Mouse (Mus musculus): ENCODE measurements around the gene 4931409K22Rik. TPM values are rescaled to one million over a fixed set of nuclear protein-coding genes. Genes with fewer than 3 reads are reported as not detected.

Gene 4931409K22Rik
- polyA plus RNA-seq, 1 experiment from 2014 or later, result 0.26 TPM

DNA sequence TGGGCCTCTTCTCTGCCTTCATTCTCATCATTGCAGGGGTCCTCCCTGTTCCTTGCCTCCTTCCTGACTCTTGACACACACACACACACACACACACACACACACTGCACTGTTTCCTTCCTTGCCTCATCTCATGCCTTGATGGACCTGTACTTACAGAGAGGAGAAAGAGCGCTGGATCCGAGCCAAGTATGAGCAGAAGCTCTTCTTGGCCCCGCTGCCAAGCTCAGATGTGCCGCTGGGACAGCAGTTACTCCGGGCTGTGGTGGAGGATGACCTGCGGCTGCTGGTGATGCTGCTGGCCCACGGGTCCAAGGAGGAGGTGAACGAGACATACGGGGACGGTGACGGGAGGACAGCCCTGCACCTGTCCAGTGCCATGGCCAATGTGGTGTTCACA lies 55.8 kb downstream of the 4931409K22Rik start:
- Histone ChIP-seq H3K9me3 (ENCODE audit: control insufficient read depth, low read length) (no peaks in the 10 kb centered on the region), H3K4me2 (replicated peaks; ENCODE audit: low read depth, low read length) (no peak overlapping the region), H3K4me3 (ENCODE audit: low read length) (no peak overlapping the region), H3K9ac (ENCODE audit: low read depth, low read length) (no peak overlapping the region), H3K36me3 (ENCODE audit: control insufficient read depth, insufficient read depth, low read length) (peaks cover 51% of the 10 kb centered on the region), H3K27ac (ENCODE audit: low read depth, low read length) (no peak overlapping the region), H3K27me3 (ENCODE audit: control insufficient read depth, insufficient read depth, low read length) (peaks cover 6% of the 10 kb centered on the region; the same call in 1 of the 2 replicates), H3K4me1 (ENCODE audit: control insufficient read depth, insufficient read depth, low read length) (peaks cover 2% of the 10 kb centered on the region; the same call in 1 of the 2 replicates)
- 90% methylated on average over 11 of the region's 11 CpGs for WGBS
- ATAC-seq (ENCODE audit: low FRiP score, low TSS enrichment), result no peak

- Histone ChIP-seq H3K4me3 (ENCODE audit: low read length) (no peak overlapping the region), H3K9me3 (ENCODE audit: control insufficient read depth, low read length) (no peaks in the 10 kb centered on the region), H3K36me3 (ENCODE audit: control insufficient read depth, insufficient read depth, low read length) (peaks cover 65% of the 10 kb centered on the region), H3K9ac (ENCODE audit: low read depth, low read length) (no peak overlapping the region), H3K4me2 (replicated peaks; ENCODE audit: low read depth, low read length) (no peak overlapping the region), H3K27me3 (ENCODE audit: control insufficient read depth, insufficient read depth, low read length) (no peaks in the 10 kb centered on the region), H3K4me1 (ENCODE audit: control insufficient read depth, insufficient read depth, low read length) (peaks cover 2% of the 10 kb centered on the region; the same call in 1 of the 2 replicates), H3K27ac (ENCODE audit: low read depth, low read length) (no peak overlapping the region)
- WGBS, result 29% methylated on average over 10 of the region's 10 CpGs
- ATAC-seq (ENCODE audit: low FRiP score, low TSS enrichment), result 0 out of 2 replicates have a peak, but pooled peaks have one; percentile 3
These were observed 57.5 kb downstream of the 4931409K22Rik start for GRCm38 (mm10) chr5:24499113-24499512.

- no peaks in the 10 kb centered on the region for H3K9me3 ChIP-seq (ENCODE audit: control insufficient read depth, low read length)
- 72% methylated on average over 12 of the region's 12 CpGs for WGBS
- H3K27me3 ChIP-seq (ENCODE audit: control insufficient read depth, insufficient read depth, low read length), result no peaks in the 10 kb centered on the region
- no peak overlapping the region for H3K27ac ChIP-seq (ENCODE audit: low read depth, low read length)
- H3K4me1 ChIP-seq (ENCODE audit: control insufficient read depth, insufficient read depth, low read length), result peaks cover 2% of the 10 kb centered on the region; the same call in 1 of the 2 replicates
- no peak overlapping the region for H3K9ac ChIP-seq (ENCODE audit: low read depth, low read length)
- ATAC-seq (ENCODE audit: low FRiP score, low TSS enrichment), result no peak
- no peak overlapping the region for H3K4me2 ChIP-seq (replicated peaks; ENCODE audit: low read depth, low read length)
- H3K36me3 ChIP-seq (ENCODE audit: control insufficient read depth, insufficient read depth, low read length), result peaks cover 78% of the 10 kb centered on the region
- H3K4me3 ChIP-seq (ENCODE audit: low read length), result no peak overlapping the region
These were observed 59.1 kb downstream of the 4931409K22Rik start for GRCm38 (mm10) chr5:24497526-24497925.

- H3K27ac ChIP-seq (ENCODE audit: low read depth, low read length), result no peak overlapping the region
These were observed 59.9 kb downstream of the 4931409K22Rik start for GRCm38 (mm10) chr5:24496756-24497155.

GRCm38 (mm10) chr5:24495019-24495418 lies 61.6 kb downstream of the 4931409K22Rik start:
- Histone ChIP-seq H3K9ac (ENCODE audit: low read depth, low read length) (no peak overlapping the region), H3K27me3 (ENCODE audit: control insufficient read depth, insufficient read depth, low read length) (no peaks in the 10 kb centered on the region), H3K9me3 (ENCODE audit: control insufficient read depth, low read length) (no peaks in the 10 kb centered on the region), H3K36me3 (ENCODE audit: control insufficient read depth, insufficient read depth, low read length) (peaks cover 78% of the 10 kb centered on the region), H3K4me2 (replicated peaks; ENCODE audit: low read depth, low read length) (no peak overlapping the region), H3K4me1 (ENCODE audit: control insufficient read depth, insufficient read depth, low read length) (peaks cover 2% of the 10 kb centered on the region; the same call in 1 of the 2 replicates), H3K4me3 (ENCODE audit: low read length) (no peak overlapping the region), H3K27ac (ENCODE audit: low read depth, low read length) (no peak overlapping the region)
- 92% methylated on average over 15 of the region's 15 CpGs for WGBS
- ATAC-seq (ENCODE audit: low FRiP score, low TSS enrichment), result no peak

More at GRCm38 (mm10) chr5:24496756-24497155, 59.9 kb downstream of the 4931409K22Rik start:
- Histone ChIP-seq H3K4me2 (replicated peaks; ENCODE audit: low read depth, low read length) (no peak overlapping the region), H3K36me3 (ENCODE audit: control insufficient read depth, insufficient read depth, low read length) (peaks cover 79% of the 10 kb centered on the region), H3K4me3 (ENCODE audit: low read length) (no peak overlapping the region), H3K4me1 (ENCODE audit: control insufficient read depth, insufficient read depth, low read length) (peaks cover 2% of the 10 kb centered on the region; the same call in 1 of the 2 replicates), H3K27me3 (ENCODE audit: control insufficient read depth, insufficient read depth, low read length) (no peaks in the 10 kb centered on the region), H3K9ac (ENCODE audit: low read depth, low read length) (no peak overlapping the region), H3K9me3 (ENCODE audit: control insufficient read depth, low read length) (no peaks in the 10 kb centered on the region)
- 67% methylated on average over 6 of the region's 6 CpGs for WGBS
- no peak for ATAC-seq (ENCODE audit: low FRiP score, low TSS enrichment)

MicroRNA genes within 50 kb of the gene (microRNA counts, 519-probe panel; counts per million panel counts)
- microRNA mmu-miR-671-3p, result not detected
- microRNA mmu-miR-671-5p, result not detected

Small RNAs within 50 kb of the gene (microRNA-seq; reads per million reads assigned to microRNA genes)
- gene Mir671, result 498 reads per million, percentile 73 among the genes with 10 or more reads in this experiment

Other genes with a start within 250 kb of the 4931409K22Rik start
- 4.6 and 5.7 TPM in 2 replicates for gene Kcnh2, start 205.2 kb downstream of the 4931409K22Rik start, polyA plus RNA-seq (2014; fragmentation: Nextera tagmentation; extraction: Ambion mirVana)
- 6.3 and 12.0 TPM in 2 replicates for gene Nos3, start 192.0 kb downstream of the 4931409K22Rik start, polyA plus RNA-seq (2014; fragmentation: Nextera tagmentation; extraction: Ambion mirVana)
- gene Atg9b, start 164.7 kb downstream of the 4931409K22Rik start, polyA plus RNA-seq (2014; fragmentation: Nextera tagmentation; extraction: Ambion mirVana), result 1.1 and 1.3 TPM in 2 replicates
- 44.9 and 55.0 TPM in 2 replicates for gene Abcb8, start 163.1 kb downstream of the 4931409K22Rik start, polyA plus RNA-seq (2014; fragmentation: Nextera tagmentation; extraction: Ambion mirVana)
- gene Asic3, start 143.4 kb downstream of the 4931409K22Rik start, polyA plus RNA-seq (2014; fragmentation: Nextera tagmentation; extraction: Ambion mirVana), result 0.57 and 0.60 TPM in 2 replicates
- gene Cdk5, start 133.3 kb downstream of the 4931409K22Rik start, polyA plus RNA-seq (2014; fragmentation: Nextera tagmentation; extraction: Ambion mirVana), result 45.5 and 60.2 TPM in 2 replicates
- 21.6 and 26.8 TPM in 2 replicates for gene Slc4a2, start 133.0 kb downstream of the 4931409K22Rik start, polyA plus RNA-seq (2014; fragmentation: Nextera tagmentation; extraction: Ambion mirVana)
- 104 and 105 TPM in 2 replicates for gene Fastk, start 111.5 kb downstream of the 4931409K22Rik start, polyA plus RNA-seq (2014; fragmentation: Nextera tagmentation; extraction: Ambion mirVana)
- gene Tmub1, start 109.0 kb downstream of the 4931409K22Rik start, polyA plus RNA-seq (2014; fragmentation: Nextera tagmentation; extraction: Ambion mirVana), result 23.8 and 25.7 TPM in 2 replicates
- gene Agap3, start 104.6 kb downstream of the 4931409K22Rik start, polyA plus RNA-seq (2014; fragmentation: Nextera tagmentation; extraction: Ambion mirVana), result 19.7 and 24.7 TPM in 2 replicates
- gene Gbx1, start 29.6 kb downstream of the 4931409K22Rik start, polyA plus RNA-seq (2014; fragmentation: Nextera tagmentation; extraction: Ambion mirVana), result 0.05 TPM in 1 of 2 replicates, not detected in the other
- 0.54 and 0.91 TPM in 2 replicates for gene Asb10, start 15.8 kb downstream of the 4931409K22Rik start, polyA plus RNA-seq (2014; fragmentation: Nextera tagmentation; extraction: Ambion mirVana)
- 102 and 121 TPM in 2 replicates for gene Abcf2, start 20.7 kb upstream of the 4931409K22Rik start, polyA plus RNA-seq (2014; fragmentation: Nextera tagmentation; extraction: Ambion mirVana)
- 8.3 and 11.0 TPM in 2 replicates for gene Chpf2, start 29.9 kb upstream of the 4931409K22Rik start, polyA plus RNA-seq (2014; fragmentation: Nextera tagmentation; extraction: Ambion mirVana)
- gene Smarcd3, start 67.6 kb upstream of the 4931409K22Rik start, polyA plus RNA-seq (2014; fragmentation: Nextera tagmentation; extraction: Ambion mirVana), result 40.4 and 41.1 TPM in 2 replicates
- 33.9 and 45.0 TPM in 2 replicates for gene Nub1, start 128.7 kb upstream of the 4931409K22Rik start, polyA plus RNA-seq (2014; fragmentation: Nextera tagmentation; extraction: Ambion mirVana)
- 36.1 and 37.0 TPM in 2 replicates for gene Wdr86, start 173.9 kb upstream of the 4931409K22Rik start, polyA plus RNA-seq (2014; fragmentation: Nextera tagmentation; extraction: Ambion mirVana)
- 1.7 and 2.6 TPM in 2 replicates for gene Crygn, start 201.2 kb upstream of the 4931409K22Rik start, polyA plus RNA-seq (2014; fragmentation: Nextera tagmentation; extraction: Ambion mirVana)